Mouse (Mus musculus) kidney, adult 2 months (tissue): Measurements from ENCODE around the gene Hes5.

ENCODE experiments used
- CTCF ChIP-seq: fragments of 200-500 bp; conservative IDR thresholded peaks from 2 replicates; pipeline ENCODE4 v1.5.1; 2011; ENCODE audit warnings: low read depth, mild to moderate bottlenecking, control low read depth, low read length, moderate library complexity, mixed read lengths; ENCODE audit not compliant: insufficient read depth, insufficient read length
- POLR2A ChIP-seq: fragments of 200-500 bp; IDR thresholded peaks from one replicate; pipeline ENCODE4 v1.6.1; 2011; ENCODE audit warnings: low read depth, low read length, control low read depth

DNA sequence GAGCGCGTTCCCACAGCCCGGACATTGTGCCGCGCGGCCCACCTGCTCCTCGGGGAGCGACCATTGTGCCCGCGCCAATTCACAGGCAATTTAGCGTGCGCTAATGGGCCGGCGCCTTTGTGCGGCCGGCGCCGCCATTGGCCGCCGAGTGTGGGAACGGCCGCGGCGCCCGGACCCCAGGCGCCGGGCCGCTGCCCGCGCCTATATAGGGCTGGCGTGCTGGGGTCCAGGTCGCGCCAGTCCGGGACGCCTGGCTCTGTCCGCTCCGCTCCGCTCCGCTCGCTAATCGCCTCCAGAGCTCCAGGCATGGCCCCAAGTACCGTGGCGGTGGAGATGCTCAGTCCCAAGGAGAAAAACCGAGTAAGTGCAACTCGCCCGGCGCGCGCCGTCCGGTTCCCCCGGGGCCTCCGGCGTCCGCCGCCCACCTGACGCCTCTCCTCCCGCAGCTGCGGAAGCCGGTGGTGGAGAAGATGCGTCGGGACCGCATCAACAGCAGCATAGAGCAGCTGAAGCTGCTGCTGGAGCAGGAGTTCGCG lies at the start of gene Hes5:
- no peak for TF ChIP-seq CTCF
- TF ChIP-seq POLR2A: no peak
